Mouse (Mus musculus) stomach, embryonic 15.5 days (tissue): Measurements from ENCODE around the gene Pde4d. TPM values are rescaled to one million over a fixed set of nuclear protein-coding genes. Genes with fewer than 3 reads are reported as not detected.

Source experiments
- ATAC-seq: fragments of 200-750 bp; cut with Nextera tagmentation; 2 replicates; pipeline ENCODE4 v1.8.0; 2017; ENCODE audit warnings: low read depth, moderate number of reproducible peaks, moderate TSS enrichment; ENCODE audit not compliant: insufficient read depth, low FRiP score
- H3K27ac ChIP-seq: fragments of 300-500 bp; sonication (generic); 2 replicates; pipeline ENCODE4 v1.5.1; 2015; ENCODE audit warnings: mild to moderate bottlenecking, inconsistent platforms
- H3K27me3 ChIP-seq: fragments of 300-500 bp; sonication (generic); replicated peaks from 2 replicates; pipeline ENCODE4 v1.6.1; 2015; ENCODE audit warnings: inconsistent platforms
- H3K36me3 ChIP-seq: fragments of 300-500 bp; sonication (generic); 2 replicates; pipeline ENCODE4 v1.6.1; 2015; ENCODE audit warnings: inconsistent platforms
- H3K4me1 ChIP-seq: fragments of 300-500 bp; sonication (generic); 2 replicates; pipeline ENCODE4 v1.6.1; 2015; ENCODE audit warnings: inconsistent platforms
- H3K4me2 ChIP-seq: fragments of 300-500 bp; sonication (generic); 2 replicates; pipeline ENCODE4 v1.6.1; 2015; ENCODE audit warnings: mild to moderate bottlenecking, inconsistent platforms
- H3K4me3 ChIP-seq: fragments of 300-500 bp; sonication (generic); replicated peaks from 2 replicates; pipeline ENCODE4 v1.5.1; 2015; ENCODE audit warnings: inconsistent platforms
- H3K9ac ChIP-seq: fragments of 300-500 bp; sonication (generic); 2 replicates; pipeline ENCODE4 v1.6.1; 2015; ENCODE audit warnings: inconsistent platforms
- H3K9me3 ChIP-seq: fragments of 300-500 bp; sonication (generic); 2 replicates; pipeline ENCODE4 v1.6.1; 2016; ENCODE audit warnings: inconsistent platforms
- WGBS: fragments of 180-500 bp; shearing (Covaris S2); methylation state at CpG from one replicate; pipeline ENCODE4 v1.1.7; 2015; 5-methylcytosine and 5-hydroxymethylcytosine counted together
- polyA plus RNA-seq: library from polyadenylated mRNA; unstranded; fragments of >200 nt; fragmentation: Nextera tagmentation; extraction: Ambion mirVana; gene quantifications from 2 replicates; pipeline ENCODE4 v1.2.1, GENCODE M21; 2015

The Pde4d gene
- polyA plus RNA-seq, 1 experiment from 2014 or later, result 22.8 TPM

GRCm38 (mm10) chr13:109924771-109925170, 1475.0 kb downstream of the Pde4d start:
- 94% methylated on average over 15 of the region's 15 CpGs for WGBS
- Histone ChIP-seq H3K9me3 (no peaks in the 10 kb centered on the region), H3K9ac (no peak overlapping the region), H3K27ac (no peak overlapping the region), H3K27me3 (no peaks in the 10 kb centered on the region), H3K36me3 (no peaks in the 10 kb centered on the region), H3K4me1 (no peaks in the 10 kb centered on the region), H3K4me2 (no peak overlapping the region), H3K4me3 (no peak overlapping the region)
- ATAC-seq, result no peak

DNA sequence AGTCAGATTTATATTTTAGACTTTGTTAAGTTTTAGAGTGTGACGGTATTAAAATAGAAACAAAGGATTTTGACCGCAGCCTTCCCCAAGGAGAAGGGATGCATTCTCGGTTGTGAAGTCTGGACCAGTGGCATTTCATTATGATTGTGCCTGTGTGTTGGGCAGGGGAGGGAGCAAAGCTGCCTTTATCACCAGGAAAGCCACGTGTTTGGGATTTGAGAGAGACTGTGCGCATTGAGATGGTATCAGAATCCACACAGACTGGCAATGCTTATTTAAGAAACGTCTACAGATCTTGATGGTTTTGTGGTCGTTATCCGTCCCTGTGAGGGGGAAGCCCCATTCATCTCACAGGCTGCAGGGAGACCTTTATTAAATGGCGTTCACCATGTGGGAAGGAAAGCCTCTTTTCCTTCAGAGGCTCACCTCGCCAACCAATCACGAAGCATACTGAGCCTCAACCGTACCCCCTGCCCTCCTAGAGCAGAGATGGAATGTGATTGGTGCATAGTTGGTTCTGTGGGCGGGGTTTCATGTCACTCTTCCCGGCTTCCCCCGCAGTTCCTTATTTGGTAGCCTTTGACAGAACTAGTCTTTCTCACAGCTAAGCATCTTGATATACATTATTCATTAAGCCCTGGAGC, 1476.7 kb downstream of the Pde4d start:
- no peak overlapping the region for H3K27ac ChIP-seq
- no peak overlapping the region for H3K9ac ChIP-seq
- H3K9me3 ChIP-seq, result no peaks in the 10 kb centered on the region
- H3K4me2 ChIP-seq, result peak overlapping the region; percentile 37
- no peaks in the 10 kb centered on the region for H3K27me3 ChIP-seq
- H3K4me1 ChIP-seq, result no peaks in the 10 kb centered on the region
- WGBS, result 30% methylated on average over 15 of the region's 15 CpGs
- peak; percentile 75 for ATAC-seq
- H3K4me3 ChIP-seq, result 0 out of 2 replicates have a peak overlapping the region, but pooled peaks have one; percentile 1
- no peaks in the 10 kb centered on the region for H3K36me3 ChIP-seq

DNA sequence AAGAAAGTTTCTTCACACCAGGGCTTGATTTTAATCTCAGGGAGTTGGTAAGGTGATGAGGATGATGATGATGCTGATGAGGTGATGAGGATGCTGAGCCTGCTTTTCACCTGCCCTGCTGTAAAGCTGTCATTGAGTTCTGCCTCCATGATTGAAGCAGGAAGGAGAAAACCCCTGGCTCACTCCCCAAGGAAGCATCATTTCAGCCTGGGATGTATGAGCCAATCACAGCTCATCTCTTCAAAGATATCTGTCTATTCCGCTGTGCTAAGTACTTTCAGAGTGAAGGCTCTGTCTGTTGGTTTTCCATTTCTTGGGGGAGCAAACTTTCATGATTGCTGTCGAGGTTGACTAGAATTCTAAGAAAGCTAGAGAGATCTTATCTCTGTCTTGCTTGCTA, 1478.0 kb downstream of the Pde4d start:
- no peak overlapping the region for H3K4me2 ChIP-seq
- no peaks in the 10 kb centered on the region for H3K36me3 ChIP-seq
- H3K9me3 ChIP-seq, result no peaks in the 10 kb centered on the region
- no peak overlapping the region for H3K27ac ChIP-seq
- no peak overlapping the region for H3K4me3 ChIP-seq
- H3K27me3 ChIP-seq, result no peaks in the 10 kb centered on the region
- no peaks in the 10 kb centered on the region for H3K4me1 ChIP-seq
- WGBS, result 77% methylated on average over 2 of the region's 2 CpGs
- no peak overlapping the region for H3K9ac ChIP-seq
- no peak for ATAC-seq

DNA sequence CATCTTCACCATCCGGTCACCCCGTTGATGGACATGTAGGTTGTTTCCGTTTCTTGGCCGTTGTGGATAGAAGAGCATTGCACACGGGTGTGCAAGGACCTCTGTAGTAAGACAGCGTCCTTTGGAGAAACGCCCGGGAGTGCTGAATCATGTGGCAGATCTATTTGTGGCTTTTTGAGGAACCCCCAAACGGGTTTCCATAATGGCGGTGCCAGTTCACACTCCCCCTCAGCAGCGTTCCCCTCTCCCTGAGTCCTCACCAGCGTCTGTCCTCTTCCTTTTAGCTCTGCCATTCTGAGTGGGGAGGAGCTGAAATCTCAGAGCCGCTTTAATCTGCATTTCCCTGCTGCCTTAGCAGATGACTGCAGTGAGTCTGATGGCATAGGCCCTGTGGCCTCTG, 1482.9 kb downstream of the Pde4d start:
- Histone ChIP-seq H3K9me3 (no peaks in the 10 kb centered on the region), H3K4me3 (no peak overlapping the region), H3K27ac (no peak overlapping the region), H3K4me2 (no peak overlapping the region), H3K27me3 (no peaks in the 10 kb centered on the region), H3K9ac (no peak overlapping the region), H3K36me3 (peaks cover 7% of the 10 kb centered on the region; the same call in 1 of the 2 replicates), H3K4me1 (no peaks in the 10 kb centered on the region)
- 92% methylated on average over 13 of the region's 13 CpGs for WGBS
- no peak for ATAC-seq

GRCm38 (mm10) chr13:109933554-109933953, 1483.8 kb downstream of the Pde4d start:
- 89% methylated on average over 7 of the region's 7 CpGs for whole genome bisulfite sequencing
- Histone ChIP-seq H3K36me3 (peaks cover 7% of the 10 kb centered on the region; the same call in 1 of the 2 replicates), H3K9ac (no peak overlapping the region), H3K4me2 (no peak overlapping the region), H3K4me1 (no peaks in the 10 kb centered on the region), H3K27ac (no peak overlapping the region), H3K4me3 (no peak overlapping the region), H3K27me3 (no peaks in the 10 kb centered on the region), H3K9me3 (no peaks in the 10 kb centered on the region)
- ATAC-seq, result no peak

DNA sequence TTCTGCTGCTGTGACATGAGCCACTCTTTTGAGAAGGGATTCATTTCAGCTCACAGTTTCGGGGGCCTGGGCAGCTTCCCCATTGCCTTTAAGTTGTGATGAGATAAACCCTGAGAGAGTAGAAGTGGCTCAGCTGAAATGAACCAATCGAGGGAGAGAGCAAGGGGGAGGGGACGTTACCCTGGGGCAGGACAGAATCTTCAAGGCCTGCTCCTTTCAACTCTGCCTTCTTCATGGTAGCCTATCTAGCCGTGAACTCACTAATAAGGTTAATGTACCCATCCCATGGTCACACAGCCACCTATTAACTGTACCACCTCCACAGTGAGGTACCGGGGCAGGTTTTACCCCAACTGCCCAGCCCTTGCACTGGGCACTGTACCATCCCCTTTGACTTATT, 1487.1 kb downstream of the Pde4d start:
- 91% methylated on average over 5 of the region's 5 CpGs for WGBS
- no peaks in the 10 kb centered on the region for H3K9me3 ChIP-seq
- no peaks in the 10 kb centered on the region for H3K27me3 ChIP-seq
- H3K36me3 ChIP-seq, result peaks cover 7% of the 10 kb centered on the region; the same call in 1 of the 2 replicates
- H3K4me3 ChIP-seq, result no peak overlapping the region
- no peak for ATAC-seq
- no peak overlapping the region for H3K4me2 ChIP-seq
- no peak overlapping the region for H3K9ac ChIP-seq
- H3K27ac ChIP-seq, result no peak overlapping the region
- H3K4me1 ChIP-seq, result no peaks in the 10 kb centered on the region

GRCm38 (mm10) chr13:109944822-109945551, 1495.2 kb downstream of the Pde4d start:
- Histone ChIP-seq H3K9me3 (no peaks in the 10 kb centered on the region), H3K4me3 (no peak overlapping the region), H3K27ac (no peak overlapping the region), H3K4me1 (no peaks in the 10 kb centered on the region), H3K27me3 (no peaks in the 10 kb centered on the region), H3K36me3 (peaks cover 3% of the 10 kb centered on the region; the same call in 1 of the 2 replicates), H3K4me2 (no peak overlapping the region), H3K9ac (no peak overlapping the region)
- WGBS, result 92% methylated on average over 7 of the region's 7 CpGs
- no peak for ATAC-seq

DNA sequence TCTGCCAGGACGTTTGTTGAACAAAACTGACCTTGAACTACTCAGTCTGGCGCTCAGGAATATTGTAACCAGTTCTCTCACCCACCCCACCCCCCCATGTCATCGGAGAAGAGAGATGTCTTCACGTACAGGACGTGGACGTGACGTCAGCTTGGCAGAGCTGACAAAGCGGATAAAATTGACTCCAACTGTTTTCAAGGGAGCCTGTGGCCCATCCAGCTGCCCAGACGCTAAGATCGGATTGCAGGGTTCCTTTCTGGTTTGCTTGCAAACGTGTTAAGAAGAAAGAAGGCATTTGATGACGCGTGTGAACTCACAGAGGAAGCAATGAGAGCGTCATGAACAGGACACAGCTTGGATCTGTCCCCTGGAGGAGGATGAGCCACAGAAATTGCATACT, 1501.7 kb downstream of the Pde4d start:
- H3K36me3 ChIP-seq, result peaks cover 11% of the 10 kb centered on the region
- no peaks in the 10 kb centered on the region for H3K4me1 ChIP-seq
- H3K27ac ChIP-seq, result no peak overlapping the region
- H3K4me2 ChIP-seq, result no peak overlapping the region
- no peaks in the 10 kb centered on the region for H3K27me3 ChIP-seq
- H3K4me3 ChIP-seq, result no peak overlapping the region
- H3K9ac ChIP-seq, result no peak overlapping the region
- no peaks in the 10 kb centered on the region for H3K9me3 ChIP-seq
- WGBS, result 75% methylated on average over 14 of the region's 14 CpGs
- no peak for ATAC-seq

DNA sequence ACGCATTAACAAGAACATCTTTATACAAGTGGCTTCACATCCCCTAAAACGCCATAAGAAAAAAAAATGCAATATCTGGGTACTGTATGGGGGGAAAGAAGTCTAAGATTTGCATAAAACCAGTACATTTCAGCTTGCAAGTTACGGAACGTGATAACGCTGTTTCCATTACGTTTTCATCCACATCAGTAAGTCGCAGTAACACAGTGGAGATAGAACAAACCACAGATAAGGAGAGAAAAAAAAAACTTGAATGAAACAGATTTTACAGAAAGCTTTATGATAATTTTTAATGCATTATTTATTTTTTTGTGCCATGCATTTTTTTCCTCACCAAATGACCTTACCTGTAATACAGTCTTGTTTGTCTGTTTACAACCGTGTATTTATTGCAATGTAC, 1504.4 kb downstream of the Pde4d start:
- no peaks in the 10 kb centered on the region for H3K4me1 ChIP-seq
- no peak for ATAC-seq
- no peak overlapping the region for H3K4me3 ChIP-seq
- peaks cover 11% of the 10 kb centered on the region for H3K36me3 ChIP-seq
- no peak overlapping the region for H3K9ac ChIP-seq
- H3K27me3 ChIP-seq, result no peaks in the 10 kb centered on the region
- H3K27ac ChIP-seq, result no peak overlapping the region
- no peak overlapping the region for H3K4me2 ChIP-seq
- H3K9me3 ChIP-seq, result no peaks in the 10 kb centered on the region
- WGBS, result 94% methylated on average over 8 of the region's 8 CpGs

DNA sequence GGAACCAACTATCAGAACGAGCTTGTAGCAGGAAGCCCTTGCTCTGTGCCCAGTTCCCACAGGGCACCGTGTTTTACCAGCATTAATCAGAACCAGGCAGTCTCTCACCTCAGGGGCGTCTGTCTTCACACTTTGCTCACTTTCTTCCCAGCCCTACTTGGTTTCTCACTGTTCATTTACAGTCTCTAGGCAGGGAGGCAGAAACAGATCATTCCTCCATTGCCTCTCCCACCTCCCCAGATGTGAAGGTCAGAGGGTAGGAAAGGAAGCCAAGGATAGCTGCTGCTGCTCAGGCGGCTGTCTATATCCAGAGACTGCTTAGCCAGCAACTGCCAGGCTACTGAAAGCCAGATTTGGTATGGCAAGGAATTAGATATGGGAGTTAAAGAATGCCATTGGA, 1508.2 kb downstream of the Pde4d start:
- no peaks in the 10 kb centered on the region for H3K4me1 ChIP-seq
- H3K9ac ChIP-seq, result no peak overlapping the region
- H3K4me2 ChIP-seq, result no peak overlapping the region
- no peak overlapping the region for H3K27ac ChIP-seq
- no peak overlapping the region for H3K4me3 ChIP-seq
- no peak for ATAC-seq
- H3K36me3 ChIP-seq, result peaks cover 3% of the 10 kb centered on the region; the same call in 1 of the 2 replicates
- WGBS, result 44% methylated on average over 4 of the region's 4 CpGs
- no peaks in the 10 kb centered on the region for H3K9me3 ChIP-seq
- H3K27me3 ChIP-seq, result no peaks in the 10 kb centered on the region

GRCm38 (mm10) chr13:109982821-109983443, 1533.2 kb downstream of the Pde4d start:
- Histone ChIP-seq H3K27ac (no peak overlapping the region), H3K9me3 (no peaks in the 10 kb centered on the region), H3K4me3 (no peak overlapping the region), H3K27me3 (no peaks in the 10 kb centered on the region), H3K4me2 (no peak overlapping the region), H3K36me3 (no peaks in the 10 kb centered on the region), H3K9ac (no peak overlapping the region), H3K4me1 (no peaks in the 10 kb centered on the region)
- 68% methylated on average over 10 of the region's 10 CpGs for WGBS
- no peak for ATAC-seq

GRCm38 (mm10) chr13:109985411-109985810, 1535.7 kb downstream of the Pde4d start:
- H3K9ac ChIP-seq, result no peak overlapping the region
- H3K9me3 ChIP-seq, result no peaks in the 10 kb centered on the region
- no peaks in the 10 kb centered on the region for H3K27me3 ChIP-seq
- no peaks in the 10 kb centered on the region for H3K4me1 ChIP-seq
- no peak overlapping the region for H3K4me2 ChIP-seq
- no peaks in the 10 kb centered on the region for H3K36me3 ChIP-seq
- no peak for ATAC-seq
- 83% methylated on average over 5 of the region's 5 CpGs for WGBS
- H3K4me3 ChIP-seq, result no peak overlapping the region
- no peak overlapping the region for H3K27ac ChIP-seq
